Mouse (Mus musculus) thymus, adult 18-20 months (tissue): ENCODE results near the gene Gm10840.
A peak's percentile ranks its signal among the peaks of the same experiment; 100 is the strongest.

ENCODE experiments used
- DNase-seq, 2 experiments: peaks; one replicate each; pipeline ENCODE4 v3.0.0; 2022; ENCODE audit warnings: mixed read lengths in 2 of 2

Gene Gm10840

DNA sequence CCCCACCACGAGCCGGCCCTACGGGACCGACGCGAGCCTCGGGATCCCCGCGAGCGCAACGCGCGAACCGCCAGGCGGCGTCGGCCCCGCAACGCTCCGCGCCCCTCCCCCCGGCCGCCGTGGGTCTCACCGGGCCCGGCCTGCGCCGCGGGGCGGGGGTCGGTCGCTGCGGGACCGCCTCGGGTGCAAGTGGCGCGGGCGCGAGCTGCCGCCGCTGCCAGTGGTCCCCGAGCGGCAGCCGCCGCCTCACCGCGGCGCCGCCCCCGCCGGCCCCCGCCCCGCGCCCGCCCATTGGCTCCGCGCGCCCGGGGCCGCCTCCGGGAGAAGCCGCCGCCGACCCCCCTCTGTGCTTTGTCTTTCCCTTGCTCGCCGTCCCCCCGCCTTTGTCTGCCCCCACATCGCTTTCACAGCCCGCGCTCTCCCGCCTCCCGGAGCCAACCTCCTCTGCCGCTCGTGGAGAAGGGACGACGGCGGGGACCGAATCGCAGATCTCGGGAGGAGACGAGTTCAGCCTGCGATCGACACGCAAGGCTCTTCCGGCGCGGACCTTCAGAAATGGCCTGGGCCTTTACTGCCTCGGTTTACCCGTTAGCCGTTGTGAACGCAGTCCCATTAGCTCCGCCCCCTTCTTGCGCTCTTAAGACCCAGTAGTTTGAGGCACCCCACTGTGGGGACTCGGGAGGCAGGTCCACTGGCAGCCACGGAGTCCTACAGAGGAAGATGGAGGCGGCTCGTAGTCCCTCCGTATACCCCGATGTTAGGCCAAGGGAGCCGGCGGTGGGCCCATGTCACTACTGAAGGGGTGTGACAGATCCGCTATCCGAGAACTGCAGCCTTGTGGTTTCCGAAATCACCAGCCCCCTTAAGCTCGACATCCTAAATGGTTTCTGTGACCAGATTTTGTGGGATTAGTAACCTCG is 469 bp upstream of the Gm10840 start:
- peak; percentile 85 to 87 for DNase-seq

GRCm38 (mm10) chr11:106162237-106162636 is 1.6 kb downstream of the Gm10840 start:
- DNase-seq, result no peak

DNA sequence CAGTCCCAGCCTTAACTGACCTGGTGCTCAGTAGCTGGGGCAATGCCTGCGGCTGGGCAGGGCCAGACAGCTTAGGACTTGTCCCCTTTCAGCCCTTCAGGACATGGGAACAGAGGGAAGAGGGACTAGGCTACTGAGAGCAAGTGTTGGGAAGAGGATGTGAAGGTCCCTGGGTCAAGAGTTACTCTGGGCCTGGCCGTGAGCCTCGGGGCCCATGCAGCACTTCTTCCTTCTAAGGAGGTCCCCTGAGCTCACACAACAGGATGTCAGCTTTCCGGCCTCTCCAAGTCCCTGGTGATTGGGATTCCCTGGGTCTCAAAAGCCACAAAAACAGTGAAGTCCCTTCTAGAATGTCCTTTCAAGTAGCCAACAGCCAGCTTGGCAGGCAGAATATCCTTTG is 2.9 kb downstream of the Gm10840 start:
- no peak for DNase-seq

DNA sequence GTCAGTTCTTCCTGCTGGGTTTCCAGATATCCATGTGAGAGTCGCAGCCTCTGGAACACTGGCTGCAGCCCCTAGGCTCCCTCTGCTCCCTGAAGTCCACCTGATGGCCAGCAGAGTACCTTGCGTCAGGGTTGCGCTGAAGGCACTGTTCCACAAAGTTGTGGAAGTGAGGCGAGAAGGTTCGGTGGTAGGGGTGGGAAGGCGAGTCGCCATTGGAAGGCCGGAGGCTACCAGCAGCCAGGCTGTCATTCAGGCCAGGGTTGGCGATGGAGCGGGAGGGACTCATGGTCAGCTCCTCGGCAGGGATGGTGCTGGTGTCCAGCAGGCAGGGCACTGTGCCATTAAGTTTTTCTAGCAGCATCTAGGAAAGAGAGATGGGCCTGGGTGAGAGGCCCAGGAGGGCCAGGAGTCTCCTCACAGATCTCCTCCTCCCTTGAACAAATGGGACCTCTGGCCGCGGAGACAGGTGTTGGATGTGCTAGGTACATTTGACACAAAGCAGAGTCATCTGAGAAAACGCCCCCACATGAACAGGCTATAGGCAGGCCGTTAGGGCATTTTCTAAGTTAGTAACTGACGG is 4.0 kb downstream of the Gm10840 start:
- no peak for DNase-seq

- DNase-seq, result peak in 1 of 2 experiments; percentile 77
Measured at GRCm38 (mm10) chr11:106167435-106167834, 6.8 kb downstream of the Gm10840 start.

DNA sequence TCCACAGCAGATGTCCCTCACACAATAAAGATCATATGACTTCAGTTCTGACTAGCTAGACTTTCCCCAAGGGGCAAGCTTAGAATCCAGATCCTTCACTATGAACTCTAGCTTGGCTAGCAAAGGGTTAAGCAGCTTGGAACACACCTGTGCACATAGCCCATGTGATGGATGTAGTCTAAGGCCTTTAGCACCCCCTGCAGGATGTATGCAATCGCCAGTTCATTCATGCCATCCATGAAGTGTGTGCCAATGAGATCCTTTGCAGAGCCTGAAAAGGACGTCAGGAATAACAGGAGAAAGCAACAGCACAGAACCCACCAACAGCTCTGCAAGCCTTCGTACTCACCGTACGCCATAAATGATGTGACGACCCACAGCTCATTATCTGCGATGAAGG is 10.2 kb downstream of the Gm10840 start:
- peak in 1 of 2 experiments; percentile 74 for DNase-seq

DNA sequence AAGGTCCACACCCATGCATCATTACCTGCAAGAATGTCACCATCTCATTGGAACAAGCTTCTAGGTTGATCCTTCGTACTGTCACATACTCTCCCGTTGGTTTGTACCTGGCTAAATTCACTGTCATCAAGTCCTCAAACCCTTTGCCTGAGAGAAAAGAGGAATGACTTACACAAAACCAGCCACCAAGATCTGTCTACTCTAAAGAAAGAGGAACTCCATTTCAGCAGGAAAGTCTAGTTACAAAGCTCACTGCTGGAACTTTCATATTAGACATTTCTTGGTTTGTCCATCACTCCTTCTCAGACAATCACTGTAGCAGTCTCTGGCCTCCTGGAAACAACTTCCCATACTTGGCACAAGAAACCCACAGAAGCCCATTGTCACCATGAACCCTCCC is 12.6 kb downstream of the Gm10840 start:
- DNase-seq, result no peak

DNA sequence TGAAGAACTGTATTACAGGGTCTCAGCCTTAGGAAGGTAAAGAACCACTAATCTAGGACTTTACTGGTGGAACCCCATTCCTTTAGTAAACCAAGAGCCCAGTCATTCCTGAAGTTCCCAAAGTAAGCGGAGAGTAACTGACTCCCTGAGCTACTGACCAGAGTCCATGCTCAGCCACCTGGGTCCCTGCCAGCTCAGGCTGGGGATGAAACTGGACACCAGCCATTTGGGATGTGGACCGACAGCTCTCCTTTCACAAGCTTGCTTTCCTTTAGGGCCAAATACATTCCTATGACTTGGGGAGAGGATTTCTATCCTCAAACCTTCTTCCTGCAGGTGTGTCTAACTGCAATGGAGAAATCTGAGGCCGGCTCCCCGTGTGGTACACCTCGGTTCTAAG is 13.7 kb downstream of the Gm10840 start:
- DNase-seq, result no peak

GRCm38 (mm10) chr11:106175081-106175480 is 14.4 kb downstream of the Gm10840 start:
- no peak for DNase-seq

GRCm38 (mm10) chr11:106176372-106176771 is 15.7 kb downstream of the Gm10840 start:
- no peak for DNase-seq

DNA sequence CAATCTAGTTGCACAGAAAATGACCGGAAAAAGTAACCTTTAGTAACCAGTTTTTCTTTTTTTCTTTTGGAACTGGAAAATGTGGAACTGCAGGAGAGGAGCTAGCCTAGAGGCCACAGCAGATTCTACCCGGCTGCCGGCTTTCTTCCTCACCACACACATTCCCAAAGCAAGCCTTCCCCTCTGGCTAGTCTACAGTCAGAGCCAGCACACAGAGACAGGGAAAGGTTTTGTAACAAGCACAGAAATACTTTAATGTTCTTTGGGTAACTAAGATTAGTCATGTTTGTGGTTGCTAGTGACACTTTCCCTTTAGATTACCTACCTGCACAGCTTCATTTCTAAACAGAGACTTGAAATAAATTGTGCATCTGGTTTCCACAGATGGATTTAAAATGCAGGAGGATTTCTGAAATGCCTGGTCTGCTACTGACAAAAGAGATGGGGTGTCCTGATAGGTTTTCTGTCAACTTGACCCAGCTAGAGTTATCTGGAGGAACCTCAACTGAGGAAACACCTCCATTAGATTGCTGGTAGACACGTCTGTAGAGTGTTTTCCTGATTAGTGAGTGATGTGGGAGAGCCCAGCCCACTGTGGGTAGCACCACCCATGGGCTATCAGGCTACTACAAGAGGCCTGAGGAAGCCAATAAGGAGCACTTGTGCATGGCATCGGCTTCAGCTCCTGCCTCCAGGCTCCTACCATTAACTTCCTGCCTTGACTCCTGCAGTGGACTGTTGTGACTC is 17.6 kb downstream of the Gm10840 start:
- no peak for DNase-seq

GRCm38 (mm10) chr11:106179711-106180448 is 19.2 kb downstream of the Gm10840 start:
- no peak for DNase-seq

GRCm38 (mm10) chr11:106180449-106180801 is 19.8 kb downstream of the Gm10840 start:
- DNase-seq, result no peak

- DNase-seq, result no peak
Measured at GRCm38 (mm10) chr11:106187326-106187725, 26.7 kb downstream of the Gm10840 start.

GRCm38 (mm10) chr11:106191716-106192115 is 31.1 kb downstream of the Gm10840 start:
- no peak for DNase-seq

- no peak for DNase-seq
Measured at GRCm38 (mm10) chr11:106192241-106192640, 31.6 kb downstream of the Gm10840 start.

DNA sequence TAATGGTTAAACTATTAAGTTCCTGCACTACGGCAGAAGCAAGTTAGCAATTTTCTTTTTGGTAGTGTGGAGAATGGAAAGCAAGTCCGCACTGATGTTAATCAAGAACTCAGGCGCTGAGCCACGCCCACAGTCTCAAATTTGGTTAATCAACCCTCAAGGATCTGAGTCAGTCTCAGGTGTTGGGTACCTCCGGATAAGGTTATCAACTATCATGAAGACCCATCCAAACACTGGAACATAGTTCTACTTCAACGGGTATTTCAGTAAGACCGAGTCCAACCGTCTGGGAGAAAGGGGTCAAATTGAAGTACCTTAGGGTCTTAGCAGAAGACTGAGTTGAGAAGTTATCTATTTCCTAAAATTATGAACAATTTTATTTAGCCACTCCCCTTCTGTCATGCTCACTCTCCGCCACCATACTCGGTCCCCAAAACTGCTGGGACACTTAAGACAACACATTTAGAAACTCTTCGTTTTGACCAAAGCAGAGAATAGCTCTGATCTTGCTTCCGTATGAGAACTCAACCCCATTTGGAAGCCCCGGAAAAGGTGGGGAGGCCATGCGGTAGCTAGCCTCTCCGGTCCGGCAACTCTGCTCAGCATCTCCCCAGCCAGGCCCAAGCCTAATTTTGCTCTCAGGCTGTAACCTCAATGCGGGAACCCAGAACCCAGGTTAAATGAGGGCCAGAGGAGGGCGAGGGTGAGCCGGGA is 32.2 kb downstream of the Gm10840 start:
- DNase-seq, result no peak

- peak; percentile 96 to 97 for DNase-seq
Measured at GRCm38 (mm10) chr11:106193371-106194154, 32.9 kb downstream of the Gm10840 start.

DNA sequence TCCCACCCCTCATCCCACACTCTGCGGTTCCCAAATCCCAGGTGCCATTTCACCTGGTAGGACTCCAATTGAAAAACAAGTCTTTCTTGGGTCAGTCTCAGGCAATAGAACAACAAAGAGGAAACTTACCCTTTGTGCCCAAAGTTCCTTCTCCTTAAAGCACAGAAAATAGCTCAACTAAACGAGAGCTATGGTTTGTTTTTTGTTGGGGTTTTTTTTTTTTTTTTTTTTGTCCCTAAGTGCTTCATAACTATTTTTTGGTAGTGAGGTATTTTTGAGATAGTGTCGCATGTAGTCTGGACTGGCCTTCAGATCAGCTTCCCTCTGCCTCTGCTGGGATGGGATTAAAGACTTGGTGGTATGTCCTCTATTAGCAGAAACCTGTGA is 33.5 kb downstream of the Gm10840 start:
- DNase-seq, result no peak

DNA sequence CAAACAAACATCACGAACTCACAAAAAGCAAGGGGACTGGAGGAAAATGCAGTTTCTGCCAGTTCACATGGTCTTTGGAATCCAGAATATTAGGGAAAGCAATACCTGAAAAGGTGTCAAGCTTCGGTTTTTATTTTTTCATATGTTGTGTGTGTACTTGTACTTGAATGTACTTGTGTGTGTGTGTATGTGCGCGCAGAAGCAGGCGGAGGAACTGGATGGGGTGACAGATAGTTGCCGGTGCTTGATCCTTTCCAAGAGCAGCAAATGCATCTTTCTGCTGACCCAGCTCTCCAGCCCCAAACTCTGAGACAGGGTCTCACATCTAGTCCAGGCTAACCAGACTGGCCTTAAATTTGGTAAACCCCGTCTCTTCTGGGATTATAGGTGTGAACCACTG is 34.2 kb downstream of the Gm10840 start:
- no peak for DNase-seq

DNA sequence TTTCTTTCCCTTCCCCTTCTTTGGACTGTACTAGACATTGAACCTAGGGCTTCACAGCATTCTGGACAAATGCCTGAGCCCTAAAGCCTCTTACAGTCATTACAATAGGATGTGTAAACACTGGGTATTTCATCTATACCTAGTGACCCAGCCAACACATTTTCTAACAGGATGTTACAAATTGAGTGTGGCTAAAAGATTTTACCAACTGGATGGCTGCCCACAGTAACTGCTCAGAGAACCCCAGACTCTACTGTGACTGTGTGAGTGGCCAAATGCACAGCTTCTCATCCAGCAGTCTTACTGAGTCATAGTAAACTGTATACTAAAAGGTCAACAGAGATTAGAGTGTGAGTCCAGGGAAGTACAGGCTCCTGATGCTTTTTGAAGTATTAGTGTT is 34.7 kb downstream of the Gm10840 start:
- DNase-seq, result no peak
